Mouse (Mus musculus): Measurements from ENCODE around the gene Nfkbil1.

- TF ChIP-seq CTCF (IDR thresholded peaks at IDR 0.05; ENCODE audit: borderline replicate concordance, control insufficient read depth, extremely low read depth, insufficient read depth, low read length, poor library complexity) (no peak), POLR2A (IDR thresholded peaks at IDR 0.05; ENCODE audit: control insufficient read depth, extremely low read depth, insufficient read depth, low read length, poor library complexity) (no peak)
Measured at GRCm38 (mm10) chr17:35198946-35199345, 36.6 kb downstream of the Nfkbil1 start.

All from thymus, adult 2 months (tissue).